Mouse (Mus musculus) stomach, postnatal 0 days (tissue): ENCODE measurements around the gene Usp29. TPM values are rescaled to one million over a fixed set of nuclear protein-coding genes. Genes with fewer than 3 reads are reported as not detected.

Source experiments
- ATAC-seq: fragments of 200-750 bp; cut with Nextera tagmentation; 2 replicates; pipeline ENCODE4 v1.8.0; 2017; ENCODE audit not compliant: low FRiP score, low TSS enrichment
- DNase-seq: peaks from one replicate; pipeline ENCODE4 v3.0.0-alpha.2; 2016; ENCODE audit warnings: low spot score
- H3K27ac ChIP-seq: fragments of 300-500 bp; sonication (generic); replicated peaks from 2 replicates; pipeline ENCODE4 v1.5.1; 2014; ENCODE audit warnings: mild to moderate bottlenecking, control low read depth
- H3K27me3 ChIP-seq: fragments of 300-500 bp; sonication (generic); 2 replicates; pipeline ENCODE4 v1.6.1; 2014; ENCODE audit warnings: low read length; ENCODE audit not compliant: control insufficient read depth, insufficient read depth
- H3K36me3 ChIP-seq: fragments of 300-500 bp; sonication (generic); 2 replicates; pipeline ENCODE4 v1.6.1; 2014; ENCODE audit warnings: low read length, mixed read lengths; ENCODE audit not compliant: control insufficient read depth, insufficient read depth
- H3K4me1 ChIP-seq: fragments of 300-500 bp; sonication (generic); replicated peaks from 2 replicates; pipeline ENCODE4 v1.6.1; 2014; ENCODE audit warnings: antibody characterized with exemption; ENCODE audit not compliant: control insufficient read depth, insufficient read depth
- H3K4me2 ChIP-seq: fragments of 300-500 bp; sonication (generic); replicated peaks from 2 replicates; pipeline ENCODE4 v1.6.1; 2014; ENCODE audit warnings: low read depth, mild to moderate bottlenecking, control low read depth, moderate library complexity
- H3K4me3 ChIP-seq: fragments of 300-500 bp; sonication (generic); 2 replicates; pipeline ENCODE4 v1.5.1; 2014; ENCODE audit warnings: low read depth, low read length, control low read depth
- H3K9ac ChIP-seq: fragments of 300-500 bp; sonication (generic); 2 replicates; pipeline ENCODE4 v1.6.1; 2014; ENCODE audit warnings: mild to moderate bottlenecking, low read length, control low read depth, mixed read lengths
- H3K9me3 ChIP-seq: fragments of 300-500 bp; sonication (generic); 2 replicates; pipeline ENCODE4 v1.6.1; 2016; ENCODE audit warnings: low read length; ENCODE audit not compliant: control insufficient read depth
- CTCF ChIP-seq: IDR thresholded peaks from 2 replicates; pipeline ENCODE4 v1.5.1; 2016; ENCODE audit warnings: antibody characterized with exemption, low read depth, mild to moderate bottlenecking, moderate library complexity
- EP300 ChIP-seq: optimal IDR thresholded peaks from 2 replicates; pipeline ENCODE3; 2016; ENCODE audit warnings: antibody characterized with exemption
- WGBS: fragments of 180-500 bp; shearing (Covaris S2); extraction: QIAGEN DNeasy Blood & Tissue Kit; methylation state at CpG from one replicate; pipeline ENCODE4 v1.1.7; 2014; 5-methylcytosine and 5-hydroxymethylcytosine counted together
- polyA plus RNA-seq: library from polyadenylated mRNA; unstranded; fragments of >200 nt; fragmentation: Nextera tagmentation; extraction: Ambion mirVana; gene quantifications from 2 replicates; pipeline ENCODE4 v1.2.1, GENCODE M21; 2015

The Usp29 gene
- polyA plus RNA-seq, 1 experiment from 2014 or later = 1.0 TPM

GRCm38 (mm10) chr7:6784340-6785073, 54.1 kb downstream of the Usp29 start:
- no peak overlapping the region for H3K4me3 ChIP-seq
- H3K27me3 ChIP-seq = no peaks in the 10 kb centered on the region
- TF ChIP-seq CTCF (no peak), EP300 (no peak)
- peak overlapping the region; percentile 65; the same call in 1 of the 2 replicates for H3K27ac ChIP-seq
- no peak for DNase-seq
- 16% methylated on average over 8 of the region's 8 CpGs for WGBS
- H3K36me3 ChIP-seq = no peaks in the 10 kb centered on the region
- H3K9me3 ChIP-seq = no peaks in the 10 kb centered on the region
- H3K9ac ChIP-seq = no peak overlapping the region
- peak; percentile 64 for ATAC-seq
- H3K4me1 ChIP-seq = peaks cover 5% of the 10 kb centered on the region; the same call in 1 of the 2 replicates
- no peak overlapping the region for H3K4me2 ChIP-seq

- Histone ChIP-seq H3K27ac (no peak overlapping the region), H3K9me3 (no peaks in the 10 kb centered on the region), H3K36me3 (no peaks in the 10 kb centered on the region), H3K4me1 (peaks cover 2% of the 10 kb centered on the region; the same call in 1 of the 2 replicates), H3K4me2 (no peak overlapping the region), H3K9ac (no peak overlapping the region), H3K27me3 (no peaks in the 10 kb centered on the region), H3K4me3 (no peak overlapping the region)
- no peak for ATAC-seq
- DNase-seq = no peak
- TF ChIP-seq EP300 (no peak), CTCF (no peak)
- WGBS = 63% methylated on average over 2 of the region's 2 CpGs
Observed at GRCm38 (mm10) chr7:6787000-6787399, 56.6 kb downstream of the Usp29 start.

- WGBS = 56% methylated on average over 2 of the region's 2 CpGs
- no peaks in the 10 kb centered on the region for H3K27me3 ChIP-seq
- ATAC-seq (no peak), DNase-seq (no peak)
- no peaks in the 10 kb centered on the region for H3K9me3 ChIP-seq
- H3K9ac ChIP-seq = no peak overlapping the region
- H3K4me1 ChIP-seq = no peaks in the 10 kb centered on the region
- H3K4me3 ChIP-seq = no peak overlapping the region
- TF ChIP-seq EP300 (no peak), CTCF (no peak)
- H3K4me2 ChIP-seq = no peak overlapping the region
- H3K36me3 ChIP-seq = no peaks in the 10 kb centered on the region
- H3K27ac ChIP-seq = no peak overlapping the region
Observed at GRCm38 (mm10) chr7:6788101-6788500, 57.7 kb downstream of the Usp29 start.

GRCm38 (mm10) chr7:6791286-6792065, 61.1 kb downstream of the Usp29 start:
- 58% methylated on average over 9 of the region's 9 CpGs for WGBS
- ATAC-seq = peak; percentile 57; the same call in 1 of the 2 replicates
- DNase-seq = no peak

GRCm38 (mm10) chr7:6793240-6793639, 62.9 kb downstream of the Usp29 start:
- ATAC-seq = no peak
- TF ChIP-seq CTCF = no peak
- TF ChIP-seq EP300 = no peak
- Histone ChIP-seq H3K4me1 (no peaks in the 10 kb centered on the region; the same call in 1 of the 2 replicates), H3K4me2 (no peak overlapping the region), H3K9me3 (no peaks in the 10 kb centered on the region), H3K27ac (no peak overlapping the region), H3K27me3 (no peaks in the 10 kb centered on the region), H3K9ac (no peak overlapping the region), H3K36me3 (no peaks in the 10 kb centered on the region), H3K4me3 (no peak overlapping the region)
- DNase-seq = no peak
- 85% methylated on average over 6 of the region's 6 CpGs for WGBS

More at GRCm38 (mm10) chr7:6791286-6792065, 61.1 kb downstream of the Usp29 start:
- Histone ChIP-seq H3K9ac (no peak overlapping the region), H3K36me3 (no peaks in the 10 kb centered on the region), H3K4me3 (no peak overlapping the region), H3K4me2 (no peak overlapping the region), H3K9me3 (no peaks in the 10 kb centered on the region), H3K27me3 (no peaks in the 10 kb centered on the region), H3K27ac (no peak overlapping the region), H3K4me1 (no peaks in the 10 kb centered on the region)
- no peak for TF ChIP-seq EP300

GRCm38 (mm10) chr7:6793811-6794210, 63.4 kb downstream of the Usp29 start:
- no peak for ATAC-seq
- WGBS = 76% methylated on average over 3 of the region's 3 CpGs
- no peaks in the 10 kb centered on the region for H3K9me3 ChIP-seq

More at GRCm38 (mm10) chr7:6793811-6794210, 63.4 kb downstream of the Usp29 start:
- Histone ChIP-seq H3K36me3 (no peaks in the 10 kb centered on the region), H3K4me1 (no peaks in the 10 kb centered on the region; the same call in 1 of the 2 replicates), H3K27me3 (no peaks in the 10 kb centered on the region), H3K4me3 (no peak overlapping the region), H3K4me2 (no peak overlapping the region), H3K9ac (no peak overlapping the region), H3K27ac (no peak overlapping the region)
- DNase-seq = no peak
- no peak for TF ChIP-seq EP300
- TF ChIP-seq CTCF = no peak
